ENCODE assay signal across 1 mouse cellular context in genomic region chr8:94812645-94813098, GRCm38 (mm10).
TF ChIP-seq lines count a peak whose summit lies in the region.

No protein-coding gene starts in this region.

TF ChIP-seq in CH12.LX, 34 proteins besides CTCF, POLR2A, EP300 and RAD21:
- TF ChIP-seq CHD1 (IDR thresholded peaks at IDR 0.05; ENCODE audit: low read depth, low read length) (no peak), USF2 (conservative IDR thresholded peaks at IDR 0.05; ENCODE audit: low read depth, low read length) (no peak), TCF12 (IDR thresholded peaks at IDR 0.05; ENCODE audit: low read depth, low read length) (no peak), MEF2A (IDR thresholded peaks at IDR 0.05; ENCODE audit: borderline replicate concordance, low read depth, low read length) (no peak), E2F4 (IDR thresholded peaks at IDR 0.05; ENCODE audit: insufficient replicate concordance, low read depth, low read length) (no peak), JUN (IDR thresholded peaks at IDR 0.05; ENCODE audit: insufficient read depth, low read depth, low read length) (0 out of 2 replicates have a peak, but pooled peaks have one; percentile 10), ZC3H11A (IDR thresholded peaks at IDR 0.05; ENCODE audit: low read depth, low read length) (peak; percentile 91), ZMIZ1 (IDR thresholded peaks at IDR 0.05; ENCODE audit: low read depth, low read length) (no peak), TBP (conservative IDR thresholded peaks at IDR 0.05; ENCODE audit: low read depth, low read length) (0 out of 2 replicates have a peak, but pooled peaks have one; percentile 25), CHD2 (IDR thresholded peaks at IDR 0.05; ENCODE audit: low read length) (no peak), NRF1 (IDR thresholded peaks at IDR 0.05; ENCODE audit: low read depth, low read length) (no peak), HCFC1 (IDR thresholded peaks at IDR 0.05; ENCODE audit: low read depth, low read length) (no peak), USF1 (IDR thresholded peaks at IDR 0.05; ENCODE audit: low read depth, low read length) (no peak), ZKSCAN1 (IDR thresholded peaks at IDR 0.05; ENCODE audit: borderline replicate concordance, low read depth, low read length) (no peak), MXI1 (IDR thresholded peaks at IDR 0.05; ENCODE audit: low read depth, low read length) (no peak), POLR2AphosphoS2 (IDR thresholded peaks at IDR 0.05; ENCODE audit: low read depth, low read length) (no peak), ELF1 (IDR thresholded peaks at IDR 0.05; ENCODE audit: low read depth, low read length) (peak; percentile 25; the same call in 1 of the 2 replicates), SIN3A (IDR thresholded peaks at IDR 0.05; ENCODE audit: low read length) (peak; percentile 53), IRF4 (IDR thresholded peaks at IDR 0.05; ENCODE audit: low read depth, low read length) (0 out of 2 replicates have a peak, but pooled peaks have one; percentile 23), MAFK (IDR thresholded peaks at IDR 0.05; ENCODE audit: insufficient replicate concordance, low read length) (no peak), ETS1 (conservative IDR thresholded peaks at IDR 0.05; ENCODE audit: low read depth, low read length) (no peak), UBTF (IDR thresholded peaks at IDR 0.05; ENCODE audit: low read depth, low read length) (no peak), ZNF384 (IDR thresholded peaks at IDR 0.05; ENCODE audit: low read depth, low read length) (peak; percentile 84), JUND (conservative IDR thresholded peaks at IDR 0.05; ENCODE audit: low read depth, low read length) (no peak), GABPA (IDR thresholded peaks at IDR 0.05; ENCODE audit: insufficient replicate concordance, low read depth, low read length) (no peak), RCOR1 (conservative IDR thresholded peaks at IDR 0.05; ENCODE audit: low read depth, low read length) (no peak), NELFE (IDR thresholded peaks at IDR 0.05; ENCODE audit: low read depth, low read length) (no peak), BHLHE40 (IDR thresholded peaks at IDR 0.05; ENCODE audit: low read depth, low read length) (no peak), KAT2A (IDR thresholded peaks at IDR 0.05; ENCODE audit: insufficient replicate concordance, low read length) (no peak), MYC (IDR thresholded peaks at IDR 0.05; ENCODE audit: low read depth, low read length) (0 out of 2 replicates have a peak, but pooled peaks have one; percentile 30), MAX (IDR thresholded peaks at IDR 0.05; ENCODE audit: low read length) (no peak), SMC3 (IDR thresholded peaks at IDR 0.05; ENCODE audit: low read depth, low read length) (peak; percentile 98), MAZ (IDR thresholded peaks at IDR 0.05; ENCODE audit: low read depth, low read length) (no peak), PAX5 (IDR thresholded peaks at IDR 0.05; ENCODE audit: low read length) (no peak)
